ENCODE assay signal across 19 mouse cellular contexts in genomic region chr12:100807280-100807679, GRCm38 (mm10). TPM values are rescaled to one million over a fixed set of nuclear protein-coding genes. Genes with fewer than 3 reads are reported as not detected.
DNase-seq lines count a peak whose midpoint lies in the region; ATAC-seq and TF ChIP-seq lines count a peak whose summit lies in the region.
"Had no signal": no experiment of that assay in that cellular context is flagged by ENCODE, and none has a peak within 500 bp of the region (broad histone marks: within the 10 kb centered on the region; RNA-seq: fewer than 3 reads in every experiment).

No protein-coding gene starts in this region.

- ATAC-seq in lung, postnatal 0 days = no peak
- ATAC-seq in granulocyte monocyte progenitor cell, adult 5-6 weeks (replicated peaks; ENCODE audit: poor library complexity, severe bottlenecking) = peak; percentile 57
- ATAC-seq in kidney, embryonic 14.5 days (ENCODE audit: low FRiP score, low TSS enrichment) = no peak
- ATAC-seq: forebrain, embryonic 16.5 days; inflammation-experienced regulatory T-cells, adult 6 months had no signal

- H3K36me3 ChIP-seq in lung, postnatal 0 days (ENCODE audit: insufficient read depth, low read length) = no peaks in the 10 kb centered on the region
- no peaks in the 10 kb centered on the region for H3K36me3 ChIP-seq in kidney, embryonic 14.5 days (ENCODE audit: control insufficient read depth, insufficient read depth, low read length)
- H3K36me3 ChIP-seq: embryonic facial prominence, embryonic 13.5 days; forebrain, embryonic 12.5 days; hindbrain, embryonic 15.5 days had no signal

- H3K27me3 ChIP-seq in lung, postnatal 0 days (replicated peaks; ENCODE audit: insufficient read depth, low read length) = no peaks in the 10 kb centered on the region
- no peaks in the 10 kb centered on the region for H3K27me3 ChIP-seq in kidney, embryonic 14.5 days (ENCODE audit: control insufficient read depth, insufficient read depth, low read length)
- H3K27me3 ChIP-seq: embryonic facial prominence, embryonic 13.5 days; forebrain, embryonic 12.5 days; hindbrain, embryonic 15.5 days had no signal

- TF ChIP-seq POLR2A in bone marrow macrophage, adult 2 months (IDR thresholded peaks at IDR 0.05; ENCODE audit: borderline replicate concordance, low read depth, low read length) = no peak

- no peaks in the 10 kb centered on the region for H3K4me1 ChIP-seq in lung, postnatal 0 days (ENCODE audit: insufficient read depth, low read depth, low read length)
- H3K4me1 ChIP-seq in bone marrow macrophage, adult 2 months (ENCODE audit: control insufficient read depth, insufficient read depth, low read length) = peaks cover 25% of the 10 kb centered on the region
- no peaks in the 10 kb centered on the region for H3K4me1 ChIP-seq in kidney, embryonic 14.5 days (ENCODE audit: control insufficient read depth, insufficient read depth, low read length)
- H3K4me1 ChIP-seq: embryonic facial prominence, embryonic 13.5 days; forebrain, embryonic 12.5 days had no signal

- TF ChIP-seq EP300 in lung, postnatal 0 days (IDR thresholded peaks at IDR 0.05) = no peak

- no peak overlapping the region for H3K9ac ChIP-seq in lung, postnatal 0 days (replicated peaks; ENCODE audit: low read depth)
- no peak overlapping the region for H3K9ac ChIP-seq in kidney, embryonic 14.5 days (ENCODE audit: low read depth, low read length)
- H3K9ac ChIP-seq: embryonic facial prominence, embryonic 13.5 days; forebrain, embryonic 12.5 days; hindbrain, embryonic 15.5 days had no signal

- no peak overlapping the region for H3K4me3 ChIP-seq in lung, postnatal 0 days (ENCODE audit: low read depth, low read length)
- no peak overlapping the region for H3K4me3 ChIP-seq in bone marrow macrophage, adult 2 months (ENCODE audit: insufficient read depth, low read length)
- H3K4me3 ChIP-seq in kidney, embryonic 14.5 days (ENCODE audit: low read length) = no peak overlapping the region
- H3K4me3 ChIP-seq: embryonic facial prominence, embryonic 13.5 days; forebrain, embryonic 12.5 days; hindbrain, embryonic 15.5 days had no signal

- TF ChIP-seq CTCF in lung, postnatal 0 days (IDR thresholded peaks at IDR 0.05) = no peak
- no peak for TF ChIP-seq CTCF in bone marrow macrophage, adult 2 months (IDR thresholded peaks at IDR 0.05; ENCODE audit: low read depth, low read length)

- H3K27ac ChIP-seq in lung, postnatal 0 days (ENCODE audit: low read length) = no peak overlapping the region
- H3K27ac ChIP-seq in bone marrow macrophage, adult 2 months (ENCODE audit: insufficient read depth, low read depth, low read length) = peak overlapping the region; percentile 33; the same call in 1 of the 2 replicates
- no peak overlapping the region for H3K27ac ChIP-seq in kidney, embryonic 14.5 days (ENCODE audit: low read depth, low read length)
- H3K27ac ChIP-seq: embryonic facial prominence, embryonic 13.5 days; forebrain, embryonic 12.5 days; hindbrain, embryonic 15.5 days had no signal

- no peak overlapping the region for H3K4me2 ChIP-seq in lung, postnatal 0 days (replicated peaks; ENCODE audit: low read depth, low read length)
- no peak overlapping the region for H3K4me2 ChIP-seq in kidney, embryonic 14.5 days (replicated peaks; ENCODE audit: low read depth, low read length)
- H3K4me2 ChIP-seq: embryonic facial prominence, embryonic 13.5 days; forebrain, embryonic 12.5 days; hindbrain, embryonic 15.5 days had no signal

- WGBS in lung, postnatal 0 days = 59% methylated on average over 7 of the region's 7 CpGs
- WGBS in kidney, embryonic 14.5 days = 81% methylated on average over 7 of the region's 7 CpGs

- peak; percentile 3 for DNase-seq in lung, postnatal 0 days (ENCODE audit: low spot score)
- DNase-seq in lung, postnatal 14 days = no peak
- peak; percentile 12 for DNase-seq in telencephalon, adult 2 months (ENCODE audit: low read depth, low spot score)
- no peak for DNase-seq in right cerebral cortex, adult 18-20 months
- DNase-seq: adrenal gland, adult 8-10 months; adrenal gland, postnatal 36 days; cerebellum, adult 11-12 months; cerebellum, adult 9-10 months; cerebellum, postnatal 25 days; gastrocnemius, postnatal 14 days; heart, postnatal 14 days had no signal

- no peaks in the 10 kb centered on the region for H3K9me3 ChIP-seq in lung, postnatal 0 days (ENCODE audit: low read length)
- no peaks in the 10 kb centered on the region for H3K9me3 ChIP-seq in kidney, embryonic 14.5 days (ENCODE audit: control insufficient read depth, low read length)
- H3K9me3 ChIP-seq: embryonic facial prominence, embryonic 13.5 days; forebrain, embryonic 12.5 days; hindbrain, embryonic 15.5 days had no signal

RNA-seq across cellular contexts. Expression of gene Dglucy, which starts 28.4 kb away (rescaled TPM):
- 2.1 and 3.3 TPM in 2 replicates for polyA plus RNA-seq in lung, postnatal 0 days (2015; fragmentation: Nextera tagmentation; extraction: Ambion mirVana)
- polyA plus RNA-seq in bone marrow macrophage, adult 2 months (2012; ENCODE audit: insufficient read depth, insufficient read length, missing spikeins) = 30.9 and 34.1 TPM in 2 replicates
- 16.4 and 29.8 TPM in 2 replicates for total RNA-seq in granulocyte monocyte progenitor cell, adult 5-6 weeks (2014; fragmentation: Nextera tagmentation)
- total RNA-seq in granulocyte monocyte progenitor cell, adult 5-6 weeks (2017) = 14.1 and 23.2 TPM in 2 replicates
- polyA plus RNA-seq in kidney, embryonic 14.5 days (2014; fragmentation: Nextera tagmentation; extraction: Ambion mirVana) = 1.7 and 3.6 TPM in 2 replicates

Comparison
In these comparisons a context has a peak if more than half of its experiments do, and no peak if none do; other contexts are left out.
1. DNase-seq: peak in lung, postnatal 0 days (single experiment) and telencephalon, adult 2 months (single experiment); none in lung, postnatal 14 days (single experiment) and right cerebral cortex, adult 18-20 months (single experiment).